Mouse (Mus musculus) 3T3-L1 (cell line): ENCODE results near the gene Smim23.

Experiments
- DNase-seq: peaks from one replicate; pipeline ENCODE4 v3.0.0-alpha.2; 2015; ENCODE audit warnings: low read depth, low spot score

Gene Smim23

DNA sequence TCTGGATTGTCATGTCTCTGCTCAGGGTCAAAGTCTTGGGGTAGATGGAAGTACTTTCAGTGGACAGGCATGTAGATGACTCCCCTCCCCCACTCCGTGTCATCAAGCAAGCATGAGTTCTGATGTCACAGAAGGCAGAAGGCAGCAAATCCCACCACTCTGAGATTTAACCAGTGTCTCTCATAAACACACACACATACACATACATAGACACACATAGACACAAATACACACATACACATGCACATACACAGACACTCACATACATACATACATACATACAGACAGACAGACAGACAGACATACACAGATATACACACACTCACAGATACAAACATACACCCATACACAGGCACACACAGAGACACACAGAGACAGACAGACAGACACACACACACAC, at the start of gene Smim23:
TSS of gene Smim23 (minus strand) at position 101 of the 400 bp plus-strand sequence.
- DNase-seq = no peak

- DNase-seq = no peak
Observed at GRCm38 (mm10) chr11:32868619-32869383, 44.4 kb upstream of the Smim23 start.

- DNase-seq = no peak
Observed at GRCm38 (mm10) chr11:32864615-32865014, 40.2 kb upstream of the Smim23 start.

GRCm38 (mm10) chr11:32857418-32857879, 33.0 kb upstream of the Smim23 start:
- no peak for DNase-seq

GRCm38 (mm10) chr11:32846682-32847222, 22.3 kb upstream of the Smim23 start:
- no peak for DNase-seq

DNA sequence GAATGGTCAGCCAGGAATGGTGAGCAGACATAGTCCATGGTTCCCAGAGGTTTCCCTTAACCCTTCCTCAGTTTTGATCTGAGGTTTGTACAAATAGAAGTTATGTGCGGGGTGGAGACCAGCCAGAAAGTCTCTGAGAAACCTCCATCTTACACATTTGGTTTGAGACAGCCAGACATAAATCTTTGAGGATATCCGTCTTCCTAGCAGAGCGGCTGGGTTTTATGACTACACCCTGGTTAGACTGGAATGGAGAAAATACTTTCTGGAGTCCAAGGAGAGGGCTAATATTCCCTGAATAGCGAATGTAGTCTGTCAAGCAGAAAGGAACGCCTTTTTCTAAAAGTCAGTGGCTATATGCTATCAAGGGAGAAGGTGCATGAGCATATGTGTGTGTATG, 16.8 kb upstream of the Smim23 start:
- no peak for DNase-seq

DNA sequence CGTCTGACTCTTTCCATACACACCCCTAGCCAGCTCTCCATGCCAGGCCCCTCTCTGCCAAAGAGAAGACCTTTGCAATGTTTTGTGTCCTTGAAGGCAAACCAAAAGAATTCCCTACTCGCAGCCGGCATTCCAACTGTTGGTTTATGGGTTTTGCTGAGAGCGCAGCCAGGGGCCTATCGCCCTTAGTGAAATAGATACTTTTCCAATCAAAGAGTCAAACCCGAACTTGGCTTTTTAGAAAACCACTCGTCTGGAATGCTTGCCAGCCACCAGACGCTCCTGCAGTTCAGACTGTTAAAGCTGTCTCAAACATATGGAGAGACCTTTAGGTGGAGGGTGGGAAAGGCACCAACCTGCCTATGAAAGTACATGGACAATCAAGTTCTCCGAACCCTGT, 15.9 kb upstream of the Smim23 start:
- DNase-seq = no peak

DNA sequence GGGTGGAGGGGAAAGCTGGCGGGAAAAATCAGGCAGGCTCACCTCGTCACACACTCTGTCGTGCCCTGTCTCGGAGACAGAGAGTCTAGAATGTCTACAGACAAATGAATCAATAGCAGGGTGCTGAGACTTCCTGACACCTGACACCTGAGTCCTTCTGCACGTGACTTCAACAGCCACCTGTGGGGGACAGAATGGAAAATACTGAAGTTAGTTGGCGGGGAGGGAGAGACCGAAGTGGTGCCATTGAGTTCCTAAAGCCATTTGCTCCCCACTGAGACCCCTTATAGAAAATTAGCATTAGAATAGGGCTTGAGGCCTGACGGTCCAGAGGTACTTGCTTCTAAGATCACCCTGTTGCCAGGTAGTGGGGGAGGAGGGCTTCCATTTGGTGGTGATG, 10.6 kb upstream of the Smim23 start:
- no peak for DNase-seq

DNA sequence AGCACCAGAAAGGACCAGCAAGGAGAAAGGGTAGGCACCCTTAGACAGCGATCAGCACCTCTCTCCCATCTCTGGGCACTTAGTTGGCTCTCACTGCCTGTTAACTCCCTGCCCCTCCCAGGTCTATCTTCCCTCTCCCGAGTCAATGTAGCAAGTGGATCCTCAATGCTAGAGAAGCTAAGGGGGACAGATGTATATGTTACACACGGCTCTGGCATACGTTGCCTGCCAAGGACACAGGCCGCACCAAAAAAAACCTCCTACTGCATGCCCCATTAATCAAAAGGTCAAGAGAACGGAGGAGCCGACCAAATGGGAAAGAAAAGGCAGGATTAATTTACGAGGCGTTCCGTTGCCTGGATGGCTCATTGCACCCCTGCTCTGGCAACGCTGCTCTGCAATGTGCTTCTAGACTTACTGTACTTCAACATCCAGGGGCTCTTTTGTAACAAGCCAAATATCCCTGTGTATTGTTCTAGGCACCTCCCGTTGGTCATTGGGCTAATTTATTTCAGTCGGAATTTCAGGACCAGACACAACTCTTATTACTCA, 10.0 kb upstream of the Smim23 start:
- DNase-seq = no peak

DNA sequence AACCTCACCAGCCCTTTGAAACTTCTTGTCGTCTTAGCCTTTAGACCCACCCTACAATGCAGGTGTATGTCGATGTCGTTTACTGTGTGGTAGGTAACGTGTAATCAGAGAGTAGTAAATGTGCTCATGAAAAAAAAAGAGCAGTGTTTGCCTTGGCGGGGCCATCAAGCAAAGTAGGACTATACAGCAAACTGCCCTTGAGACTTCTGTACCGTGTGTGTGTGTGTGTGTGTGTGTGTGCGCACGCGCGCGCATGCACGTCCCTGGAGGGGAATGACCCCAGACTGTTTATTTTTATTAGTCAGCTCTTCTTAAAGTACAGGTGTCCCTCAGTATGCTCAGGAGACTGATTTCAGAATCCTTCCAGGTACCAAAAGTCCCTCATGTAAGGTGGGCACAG, 6.8 kb downstream of the Smim23 start:
- DNase-seq = no peak

- DNase-seq = no peak
Observed at GRCm38 (mm10) chr11:32814286-32814685, 10.1 kb downstream of the Smim23 start.

GRCm38 (mm10) chr11:32809091-32809490, 15.3 kb downstream of the Smim23 start:
- peak; percentile 39 for DNase-seq

DNA sequence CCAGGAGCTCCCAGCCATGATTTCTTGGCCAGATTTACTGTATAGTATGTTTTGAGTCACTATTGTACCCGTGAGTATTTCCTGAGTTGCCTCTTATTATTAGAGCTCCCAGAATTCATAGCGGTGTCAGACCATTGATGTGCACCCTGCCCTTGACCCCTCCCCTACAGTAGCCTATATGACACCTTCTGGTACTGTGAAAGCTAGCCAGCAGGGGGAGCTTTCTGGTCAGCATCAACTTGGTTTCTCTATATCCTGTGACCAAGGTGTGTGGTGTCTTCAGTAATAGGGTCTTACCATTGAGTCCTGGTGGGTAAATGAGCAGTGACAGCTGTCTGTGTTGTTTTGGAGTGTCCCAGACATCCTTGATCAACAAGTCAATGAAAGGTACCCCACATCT, 18.4 kb downstream of the Smim23 start:
- DNase-seq = peak; percentile 50

DNA sequence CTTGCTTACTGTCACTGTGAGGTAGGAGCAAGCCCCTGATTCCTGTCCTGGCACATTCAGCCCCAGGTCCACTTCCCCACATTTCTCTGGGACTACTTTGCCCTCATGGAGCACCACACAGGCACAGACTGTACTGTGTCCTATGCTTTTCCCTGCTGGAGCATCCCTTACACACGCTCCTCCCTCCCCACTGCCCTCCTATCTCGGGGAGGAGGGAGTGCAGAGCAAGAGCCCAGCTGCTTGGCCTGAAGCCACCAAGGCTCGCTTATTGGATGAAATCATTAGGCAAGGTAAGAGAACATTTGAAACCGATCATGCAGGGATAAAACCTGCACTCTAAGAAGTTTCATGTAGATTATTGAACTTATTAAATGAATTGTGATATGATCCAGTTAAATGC, 20.7 kb downstream of the Smim23 start:
- DNase-seq = no peak

DNA sequence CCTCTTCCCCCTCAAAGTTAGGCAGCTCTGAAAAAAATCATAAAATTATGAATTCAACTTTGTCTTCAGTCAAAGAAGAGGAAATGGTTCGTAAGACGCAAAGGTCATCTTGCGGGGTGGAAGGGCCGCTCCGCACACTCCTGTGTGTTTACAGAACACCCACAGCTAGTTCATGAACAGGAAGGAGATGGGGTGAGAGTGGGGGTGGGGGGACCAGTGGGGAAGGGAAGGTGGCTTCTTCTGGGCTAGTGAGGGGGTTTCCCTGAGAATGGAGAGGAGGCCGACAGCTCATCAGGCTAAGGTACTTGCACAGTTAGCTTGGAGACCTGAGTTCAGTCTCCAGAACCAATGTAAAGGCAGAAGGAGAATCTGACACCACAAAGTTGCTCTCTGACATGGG, 22.7 kb downstream of the Smim23 start:
- DNase-seq = no peak

DNA sequence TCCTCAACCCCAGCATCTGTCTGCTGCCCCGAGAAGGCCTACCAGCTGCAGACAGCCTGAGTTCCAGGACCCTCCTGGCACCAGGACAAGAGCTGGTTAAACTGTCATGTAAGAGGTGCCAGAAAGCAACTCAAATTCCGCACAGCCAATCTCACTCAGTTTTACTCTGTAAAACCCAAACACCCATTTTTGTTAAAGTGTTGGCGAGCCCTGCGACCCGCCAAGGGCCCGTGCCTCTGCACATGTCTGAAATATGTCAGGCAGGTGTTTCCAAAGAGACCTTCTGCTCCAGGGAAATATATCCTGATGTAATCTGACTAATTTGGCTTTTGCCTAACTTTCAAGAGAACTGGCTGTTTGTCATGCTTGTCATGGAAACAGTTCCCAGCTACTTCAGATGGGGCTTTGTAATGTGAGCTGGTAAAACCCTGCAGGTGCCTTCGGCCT, 23.5 kb downstream of the Smim23 start:
- no peak for DNase-seq

GRCm38 (mm10) chr11:32798445-32798844, 26.0 kb downstream of the Smim23 start:
- no peak for DNase-seq

GRCm38 (mm10) chr11:32794759-32795445, 29.5 kb downstream of the Smim23 start:
- DNase-seq = no peak

- DNase-seq = no peak
Observed at GRCm38 (mm10) chr11:32786201-32786600, 38.2 kb downstream of the Smim23 start.

- DNase-seq = no peak
Observed at GRCm38 (mm10) chr11:32785591-32786147, 38.7 kb downstream of the Smim23 start.

DNA sequence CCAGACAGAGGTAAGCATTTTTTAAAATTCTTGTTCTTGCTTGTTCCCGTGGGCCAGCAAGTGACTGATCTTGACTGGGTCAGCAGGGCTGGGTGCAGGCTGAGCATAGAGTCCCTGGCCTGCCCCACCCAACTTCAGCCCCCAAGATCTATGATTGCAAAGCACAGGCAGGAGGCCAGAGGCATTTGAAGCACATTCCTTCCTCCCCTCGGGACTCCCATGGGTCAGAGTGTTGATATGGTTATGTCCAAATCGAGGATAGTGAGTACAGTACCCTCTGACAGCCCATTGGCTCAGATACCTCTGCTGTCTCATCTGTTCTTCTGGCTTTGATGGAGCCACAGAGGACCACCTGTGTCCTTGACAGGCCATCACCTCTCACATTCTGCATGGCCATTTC, 41.7 kb downstream of the Smim23 start:
- peak; percentile 47 for DNase-seq
